Mouse (Mus musculus): ENCODE data around the gene Ift43. TPM values are rescaled to one million over a fixed set of nuclear protein-coding genes. Genes with fewer than 3 reads are reported as not detected.

Gene Ift43
- total RNA-seq (2021), result 10 to 100 TPM; 11.4 to 15.4 TPM

GRCm38 (mm10) chr12:86082481-86083012 lies at the start of gene Ift43:
Ift43 (plus strand) TSS chr12:86082541.
- intact Hi-C loops (cut with DNase I), result no loop called here
- peak; percentile 73 to 90 for DNase-seq (ENCODE audit: extremely low spot score in 1 of 2, low spot score in 2 of 2)

- no peak for DNase-seq (ENCODE audit: extremely low spot score in 1 of 2, low spot score in 2 of 2)
- intact Hi-C loops (cut with DNase I), result no loop called here
Measured at GRCm38 (mm10) chr12:86035586-86035985, 46.8 kb upstream of the Ift43 start.

GRCm38 (mm10) chr12:86036368-86037166 lies 45.8 kb upstream of the Ift43 start:
- DNase-seq (ENCODE audit: extremely low spot score in 1 of 2, low spot score in 2 of 2), result no peak
- intact Hi-C loops (cut with DNase I), result no loop called here

- no peak for DNase-seq (ENCODE audit: extremely low spot score in 1 of 2, low spot score in 2 of 2)
- intact Hi-C loops (cut with DNase I), result no loop called here
Measured at GRCm38 (mm10) chr12:86037235-86037921, 45.0 kb upstream of the Ift43 start.

- DNase-seq (ENCODE audit: extremely low spot score in 1 of 2, low spot score in 2 of 2), result no peak
- intact Hi-C loops (cut with DNase I), result no loop called here
Measured at GRCm38 (mm10) chr12:86039078-86039477, 43.3 kb upstream of the Ift43 start.

- intact Hi-C loops (cut with DNase I), result no loop called here
- no peak for DNase-seq (ENCODE audit: extremely low spot score in 1 of 2, low spot score in 2 of 2)
Measured at GRCm38 (mm10) chr12:86039751-86040150, 42.6 kb upstream of the Ift43 start.

GRCm38 (mm10) chr12:86046141-86046540 lies 36.2 kb upstream of the Ift43 start:
- intact Hi-C loops (cut with DNase I), result no loop called here

GRCm38 (mm10) chr12:86046776-86047175 lies 35.6 kb upstream of the Ift43 start:
- intact Hi-C loops (cut with DNase I), result no loop called here
- DNase-seq (ENCODE audit: extremely low spot score in 1 of 2, low spot score in 2 of 2), result no peak

More at GRCm38 (mm10) chr12:86046141-86046540, 36.2 kb upstream of the Ift43 start:
- DNase-seq (ENCODE audit: extremely low spot score in 1 of 2, low spot score in 2 of 2), result no peak

- intact Hi-C loops (cut with DNase I), result no loop called here
- DNase-seq (ENCODE audit: extremely low spot score in 1 of 2, low spot score in 2 of 2), result no peak
Measured at GRCm38 (mm10) chr12:86047376-86047775, 35.0 kb upstream of the Ift43 start.

- DNase-seq (ENCODE audit: extremely low spot score in 1 of 2, low spot score in 2 of 2), result no peak
- intact Hi-C loops (cut with DNase I), result no loop called here
Measured at GRCm38 (mm10) chr12:86049813-86050212, 32.5 kb upstream of the Ift43 start.

GRCm38 (mm10) chr12:86051477-86051876 lies 30.9 kb upstream of the Ift43 start:
- intact Hi-C loops (cut with DNase I), result no loop called here
- DNase-seq (ENCODE audit: extremely low spot score in 1 of 2, low spot score in 2 of 2), result no peak

GRCm38 (mm10) chr12:86055306-86055705 lies 27.0 kb upstream of the Ift43 start:
- intact Hi-C loops (cut with DNase I), result no loop called here
- no peak for DNase-seq (ENCODE audit: extremely low spot score in 1 of 2, low spot score in 2 of 2)

GRCm38 (mm10) chr12:86056976-86057375 lies 25.4 kb upstream of the Ift43 start:
- no peak for DNase-seq (ENCODE audit: extremely low spot score in 1 of 2, low spot score in 2 of 2)
- intact Hi-C loops (cut with DNase I), result no loop called here

GRCm38 (mm10) chr12:86057516-86057915 lies 24.8 kb upstream of the Ift43 start:
- DNase-seq (ENCODE audit: extremely low spot score in 1 of 2, low spot score in 2 of 2), result no peak
- intact Hi-C loops (cut with DNase I), result no loop called here

GRCm38 (mm10) chr12:86059341-86059740 lies 23.0 kb upstream of the Ift43 start:
- intact Hi-C loops (cut with DNase I), result no loop called here
- no peak for DNase-seq (ENCODE audit: extremely low spot score in 1 of 2, low spot score in 2 of 2)

GRCm38 (mm10) chr12:86064796-86065195 lies 17.5 kb upstream of the Ift43 start:
- intact Hi-C loops (cut with DNase I), result no loop called here
- no peak for DNase-seq (ENCODE audit: extremely low spot score in 1 of 2, low spot score in 2 of 2)

- intact Hi-C loops (cut with DNase I), result loop anchor here (10.0 kb wide), 1 partner anchor 327 kb away; the partner anchor contains the start of gene Flvcr2
- DNase-seq (ENCODE audit: extremely low spot score in 1 of 2, low spot score in 2 of 2), result no peak
Measured at GRCm38 (mm10) chr12:86071432-86071831, 10.9 kb upstream of the Ift43 start.

GRCm38 (mm10) chr12:86074681-86075080 lies 7.7 kb upstream of the Ift43 start:
- peak; percentile 25 to 37 for DNase-seq (ENCODE audit: extremely low spot score in 1 of 2, low spot score in 2 of 2)
- intact Hi-C loops (cut with DNase I), result loop anchor here (5.0 to 10.0 kb wide), 3 partner anchors 52 to 330 kb away; partner anchors contain the start of gene Flvcr2

GRCm38 (mm10) chr12:86075358-86075757 lies 7.0 kb upstream of the Ift43 start:
- intact Hi-C loops (cut with DNase I), result loop anchor here (5.0 to 10.0 kb wide), 3 partner anchors 53 to 331 kb away; partner anchors contain the start of gene Flvcr2

More at GRCm38 (mm10) chr12:86075358-86075757, 7.0 kb upstream of the Ift43 start:
- no peak for DNase-seq (ENCODE audit: extremely low spot score in 1 of 2, low spot score in 2 of 2)
